Mouse (Mus musculus) cortical plate, adult 2 months (tissue): ENCODE data around the gene Usp47.

Experiments
- CTCF ChIP-seq: fragments of 200-500 bp; IDR thresholded peaks from 2 replicates; pipeline ENCODE4 v1.5.1; 2011; ENCODE audit warnings: mild to moderate bottlenecking, control low read depth, low read length; ENCODE audit not compliant: insufficient read depth; ENCODE audit errors: extremely low read depth
- POLR2A ChIP-seq: fragments of 200-500 bp; IDR thresholded peaks from 2 replicates; pipeline ENCODE4 v1.6.1; 2011; ENCODE audit warnings: mild to moderate bottlenecking, low read length, control low read depth; ENCODE audit not compliant: insufficient read depth; ENCODE audit errors: extremely low read depth

DNA sequence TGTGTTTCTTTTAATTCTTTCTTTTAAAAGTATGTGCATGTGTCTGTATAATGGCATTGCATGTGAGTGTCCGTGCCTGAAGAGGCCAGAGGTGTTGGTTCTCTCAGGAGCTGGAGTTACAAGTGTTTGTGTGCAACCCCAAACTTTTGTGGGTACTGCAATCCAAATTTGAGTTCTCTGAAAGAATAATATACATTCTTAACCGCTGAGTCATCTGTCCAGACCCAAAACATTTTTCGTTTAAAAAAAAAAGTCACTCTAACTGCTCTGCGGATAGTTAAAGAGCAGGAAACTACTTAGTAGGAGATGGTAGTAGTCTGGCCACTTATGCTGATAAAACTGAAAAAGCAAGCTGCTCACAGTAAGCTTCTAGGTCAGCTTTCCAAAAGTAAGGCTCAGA, 12.3 kb upstream of the Usp47 start:
- TF ChIP-seq CTCF = no peak
- TF ChIP-seq POLR2A = no peak
